Mouse (Mus musculus): Measurements from ENCODE around the gene Sugct.

Gene Sugct

GRCm38 (mm10) chr13:17694911-17695699 is at the start of gene Sugct, which contains the start of gene Mplkip:
TSS of gene Sugct (minus strand) at chr13:17695553.
TSS of gene Mplkip (plus strand) at chr13:17695192.
- DNase-seq = peak; percentile 100

- DNase-seq = no peak
Measured at GRCm38 (mm10) chr13:17728798-17729197, 33.4 kb upstream of the Sugct start.

GRCm38 (mm10) chr13:17727922-17728321 is 32.6 kb upstream of the Sugct start:
- DNase-seq = no peak

GRCm38 (mm10) chr13:17717357-17717756 is 22.0 kb upstream of the Sugct start:
- no peak for DNase-seq

- DNase-seq = no peak
Measured at GRCm38 (mm10) chr13:17708784-17709311, 13.5 kb upstream of the Sugct start.

- DNase-seq = no peak
Measured at GRCm38 (mm10) chr13:17705188-17705826, 10.0 kb upstream of the Sugct start.

- DNase-seq = no peak
Measured at GRCm38 (mm10) chr13:17702311-17702710, 7.0 kb upstream of the Sugct start.

GRCm38 (mm10) chr13:17701322-17701721 is 6.0 kb upstream of the Sugct start:
- DNase-seq = no peak

GRCm38 (mm10) chr13:17700090-17700715 is 4.8 kb upstream of the Sugct start:
- DNase-seq = no peak

GRCm38 (mm10) chr13:17695898-17696580 is 686 bp upstream of the Sugct start:
- DNase-seq = no peak

- DNase-seq = no peak
Measured at GRCm38 (mm10) chr13:17694414-17694813, 939 bp downstream of the Sugct start.

GRCm38 (mm10) chr13:17693816-17694215 is 1.5 kb downstream of the Sugct start:
- DNase-seq = peak; percentile 8 to 16

GRCm38 (mm10) chr13:17691436-17691835 is 3.9 kb downstream of the Sugct start:
- no peak for DNase-seq

GRCm38 (mm10) chr13:17690686-17691085 is 4.7 kb downstream of the Sugct start:
- DNase-seq = no peak

GRCm38 (mm10) chr13:17689461-17689860 is 5.9 kb downstream of the Sugct start:
- no peak for DNase-seq

- DNase-seq = no peak
Measured at GRCm38 (mm10) chr13:17671122-17671521, 24.2 kb downstream of the Sugct start.

GRCm38 (mm10) chr13:17667380-17667779 is 28.0 kb downstream of the Sugct start:
- DNase-seq = no peak

- peak in 1 of 2 experiments; percentile 5 for DNase-seq
Measured at GRCm38 (mm10) chr13:17642294-17642693, 53.1 kb downstream of the Sugct start.

- DNase-seq = no peak
Measured at GRCm38 (mm10) chr13:17638008-17638407, 57.3 kb downstream of the Sugct start.

- no peak for DNase-seq
Measured at GRCm38 (mm10) chr13:17627108-17627507, 68.2 kb downstream of the Sugct start.

GRCm38 (mm10) chr13:17624976-17625375 is 70.4 kb downstream of the Sugct start:
- DNase-seq = peak; percentile 4 to 7

GRCm38 (mm10) chr13:17606217-17606616 is 89.1 kb downstream of the Sugct start:
- no peak for DNase-seq

GRCm38 (mm10) chr13:17604670-17605069 is 90.7 kb downstream of the Sugct start:
- DNase-seq = no peak
